Mouse (Mus musculus): ENCODE results near the gene Mobp.
A peak's percentile ranks its signal among the peaks of the same experiment; 100 is the strongest.

Gene Mobp

GRCm38 (mm10) chr9:120134529-120135160, 14.9 kb upstream of the Mobp start:
- no peak for DNase-seq (ENCODE audit: low spot score)

GRCm38 (mm10) chr9:120135454-120135853, 14.1 kb upstream of the Mobp start:
- DNase-seq (ENCODE audit: low spot score) = no peak

DNA sequence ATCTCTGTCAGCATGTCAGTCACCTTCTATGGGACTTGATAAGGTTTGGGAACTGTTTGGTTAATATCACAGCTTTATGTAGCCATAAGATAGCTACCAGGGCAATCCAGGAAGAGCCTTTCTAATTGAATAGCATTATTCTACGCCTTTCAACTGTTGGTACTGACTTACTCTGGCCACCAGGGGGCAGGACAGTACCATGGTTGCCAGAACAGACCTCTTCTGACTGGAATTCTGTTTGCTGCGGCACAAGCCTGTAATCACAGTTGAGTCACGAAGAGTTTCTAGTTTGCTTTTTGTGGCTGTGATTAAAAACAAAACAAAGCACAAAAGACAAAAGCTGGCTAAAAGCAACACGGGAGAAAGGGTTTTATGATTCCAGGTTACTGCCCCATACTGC, 8.9 kb upstream of the Mobp start:
- peak; percentile 44 for DNase-seq (ENCODE audit: low spot score)

- DNase-seq (ENCODE audit: low spot score) = no peak
Observed at GRCm38 (mm10) chr9:120144474-120144873, 5.0 kb upstream of the Mobp start.

GRCm38 (mm10) chr9:120151152-120151551, 1.6 kb downstream of the Mobp start:
- no peak for DNase-seq (ENCODE audit: low spot score)

GRCm38 (mm10) chr9:120151906-120152399, 2.4 kb downstream of the Mobp start:
- no peak for DNase-seq (ENCODE audit: low spot score)

DNA sequence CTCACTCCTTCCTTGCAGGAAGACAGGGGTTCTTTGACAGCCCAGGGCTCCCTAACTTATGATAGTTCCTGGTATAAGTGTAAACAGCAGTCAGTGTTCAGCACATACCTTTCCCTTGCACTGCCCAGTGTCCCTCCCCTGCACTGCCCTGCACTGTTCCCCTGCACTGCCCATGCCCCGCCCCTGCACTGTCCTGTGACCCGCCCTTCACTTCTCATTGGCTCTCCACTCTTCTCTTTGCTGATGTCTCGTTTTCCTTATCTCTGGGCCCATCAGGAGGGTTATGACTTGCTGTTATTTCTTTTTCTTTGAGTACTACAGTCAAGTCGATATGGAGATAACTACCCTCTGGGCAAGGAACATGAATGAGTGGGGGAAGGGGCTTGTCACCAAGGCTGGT, 8.5 kb downstream of the Mobp start:
- DNase-seq (ENCODE audit: low spot score) = no peak

GRCm38 (mm10) chr9:120163862-120164261, 14.4 kb downstream of the Mobp start:
- no peak for DNase-seq (ENCODE audit: low spot score)

- DNase-seq (ENCODE audit: low spot score) = no peak
Observed at GRCm38 (mm10) chr9:120167826-120168225, 18.3 kb downstream of the Mobp start.

GRCm38 (mm10) chr9:120171295-120171694, 21.8 kb downstream of the Mobp start:
- peak; percentile 22 for DNase-seq (ENCODE audit: low spot score)

DNA sequence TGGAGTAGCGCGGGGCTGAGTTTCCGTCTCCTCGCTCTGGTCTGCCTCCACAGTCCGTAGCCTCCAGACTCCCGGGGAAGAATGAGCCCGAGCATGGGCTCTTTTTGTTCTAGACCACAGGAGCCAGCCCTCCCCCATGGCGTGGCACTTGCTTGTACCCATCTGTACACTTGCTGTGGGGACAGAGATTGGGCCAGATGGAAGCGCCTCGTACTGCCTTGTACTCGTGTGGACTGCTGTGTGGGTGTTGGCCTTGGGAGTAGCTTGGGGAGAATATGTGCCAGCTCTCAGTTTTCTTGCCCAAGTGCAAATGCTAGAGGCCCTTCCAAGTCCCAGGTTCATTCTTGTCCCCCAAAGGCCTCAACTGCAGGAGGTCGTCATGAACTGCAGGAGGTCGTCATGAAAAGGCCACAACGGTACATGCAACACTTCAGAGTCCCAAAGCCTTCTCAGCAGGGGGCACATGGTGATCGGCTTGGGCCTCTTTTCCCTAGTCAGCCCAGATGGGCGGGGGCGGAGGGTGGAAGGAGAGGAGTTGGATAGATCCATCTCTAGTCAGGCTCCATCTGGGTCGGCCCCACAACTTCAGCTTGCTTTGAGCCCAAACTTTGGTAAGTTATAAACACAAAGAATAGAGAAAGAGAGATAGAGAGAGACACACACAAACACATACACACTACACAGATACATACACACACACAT, 25.1 kb downstream of the Mobp start:
- no peak for DNase-seq (ENCODE audit: low spot score)

- no peak for DNase-seq (ENCODE audit: low spot score)
Observed at GRCm38 (mm10) chr9:120178813-120179212, 29.3 kb downstream of the Mobp start.

- DNase-seq (ENCODE audit: low spot score) = no peak
Observed at GRCm38 (mm10) chr9:120184499-120184898, 35.0 kb downstream of the Mobp start.

DNA sequence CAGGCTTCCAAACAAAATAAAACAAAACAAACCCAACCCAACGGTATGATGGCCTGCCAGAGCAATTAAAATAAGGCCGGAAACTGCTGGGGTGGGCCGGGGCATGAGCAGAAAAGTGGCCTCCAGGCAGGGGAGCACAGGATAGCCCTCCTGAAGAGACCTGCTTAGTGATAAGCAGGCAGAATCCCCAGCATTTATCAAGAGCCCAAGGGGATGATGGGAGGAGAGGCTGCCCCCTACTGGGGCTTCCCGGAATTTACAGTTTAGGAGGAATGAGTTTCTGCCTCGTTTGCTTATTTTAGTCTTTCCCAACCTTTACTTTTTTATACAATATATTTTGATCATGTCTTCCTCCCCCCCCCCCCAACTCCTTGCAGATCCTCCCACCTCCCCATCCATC, 37.3 kb downstream of the Mobp start:
- DNase-seq (ENCODE audit: low spot score) = no peak

- no peak for DNase-seq (ENCODE audit: low spot score)
Observed at GRCm38 (mm10) chr9:120190891-120191290, 41.4 kb downstream of the Mobp start.

DNA sequence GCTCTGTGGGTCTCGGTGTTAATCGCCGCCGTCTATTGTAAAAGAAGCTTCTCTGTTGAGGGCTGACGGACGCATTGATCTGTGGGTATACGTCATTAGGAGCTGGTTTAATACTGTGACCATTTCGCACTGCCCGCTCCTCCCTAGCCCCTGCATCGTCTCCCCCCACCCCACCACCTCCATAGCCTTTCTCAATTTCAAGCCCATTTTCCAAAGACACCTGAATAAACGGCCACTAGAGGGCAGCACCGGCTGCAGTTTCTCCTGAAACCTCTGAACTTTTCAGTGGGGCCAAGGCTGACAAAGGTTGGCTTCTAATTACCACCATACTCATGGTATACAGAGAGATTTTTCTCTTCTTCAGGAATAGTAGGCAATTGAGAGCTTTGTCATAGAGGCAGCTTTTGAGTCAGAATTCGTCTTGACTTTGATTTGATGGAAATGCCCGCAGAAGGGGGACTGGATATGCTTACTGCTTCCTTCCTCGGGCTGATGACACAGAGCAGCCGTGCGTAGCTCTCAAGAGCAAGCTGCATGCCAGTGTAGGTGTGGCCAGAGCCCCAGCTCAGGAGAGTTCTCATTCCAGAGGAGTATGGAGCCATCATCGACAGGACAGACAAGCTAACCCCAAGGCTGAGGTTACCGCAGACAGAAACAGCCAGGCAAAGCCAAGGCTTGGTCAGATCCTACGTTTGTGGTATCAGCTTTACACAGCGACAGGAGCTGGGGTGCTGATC, 42.0 kb downstream of the Mobp start:
- peak; percentile 78 for DNase-seq (ENCODE audit: low spot score)

DNA sequence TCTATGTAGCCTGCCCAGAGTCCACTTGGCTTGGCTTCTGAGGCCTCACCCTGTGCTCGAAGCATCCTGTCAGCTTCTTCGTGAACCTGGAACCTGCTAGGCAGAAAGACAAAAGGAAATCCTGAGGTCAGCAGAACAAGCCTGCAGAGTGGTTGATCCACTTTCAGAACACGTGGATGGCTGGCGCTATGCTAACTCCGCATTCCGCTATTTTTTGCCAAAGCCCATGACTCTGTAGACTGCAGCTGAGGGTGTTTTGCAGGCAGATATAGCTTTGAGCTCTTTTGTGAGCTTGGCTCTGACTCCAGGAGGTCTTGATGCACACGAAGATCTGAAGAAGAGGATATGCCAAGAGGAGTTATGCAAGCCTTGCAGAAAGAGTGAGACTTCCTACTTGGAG, 43.2 kb downstream of the Mobp start:
- DNase-seq (ENCODE audit: low spot score) = no peak

DNA sequence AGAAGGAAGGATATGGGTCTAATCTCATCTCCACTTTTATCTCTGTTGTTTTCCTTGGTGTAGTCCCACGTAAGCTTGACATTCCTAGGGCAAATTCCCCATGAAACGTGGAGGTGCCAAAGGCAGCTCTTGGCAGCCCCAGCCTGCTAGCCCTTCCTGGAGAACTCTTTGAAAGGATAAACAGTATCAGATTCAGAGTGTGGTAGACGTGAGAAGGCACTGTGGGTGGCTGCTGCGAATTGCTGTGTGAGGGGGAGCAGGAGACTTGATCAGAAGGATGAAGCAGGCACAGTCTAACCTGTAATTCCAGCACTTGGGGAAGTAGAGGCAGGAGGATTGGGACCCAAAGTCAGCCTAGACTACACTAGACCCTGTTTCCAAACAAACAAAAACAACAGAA, 51.4 kb downstream of the Mobp start:
- no peak for DNase-seq (ENCODE audit: low spot score)

DNA sequence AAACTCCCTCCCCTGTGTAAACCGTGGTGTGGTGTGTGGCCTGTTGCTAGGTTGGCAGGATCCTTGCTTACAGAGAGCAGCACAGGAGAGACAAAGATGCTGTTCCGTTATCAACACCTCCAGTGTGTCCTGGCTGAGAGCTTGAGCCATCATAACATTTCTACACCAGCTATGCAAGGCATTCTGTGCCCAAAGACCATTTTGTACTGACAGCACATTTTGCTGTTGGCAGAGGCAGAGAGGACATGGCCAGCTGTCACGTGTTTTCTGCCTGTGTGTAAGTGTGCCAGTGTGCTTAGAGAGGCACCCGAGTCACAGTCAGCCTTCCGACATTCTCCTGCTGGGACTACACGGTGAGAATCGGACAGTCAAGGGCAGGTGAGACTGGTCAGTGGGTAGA, 52.2 kb downstream of the Mobp start:
- DNase-seq (ENCODE audit: low spot score) = no peak

DNA sequence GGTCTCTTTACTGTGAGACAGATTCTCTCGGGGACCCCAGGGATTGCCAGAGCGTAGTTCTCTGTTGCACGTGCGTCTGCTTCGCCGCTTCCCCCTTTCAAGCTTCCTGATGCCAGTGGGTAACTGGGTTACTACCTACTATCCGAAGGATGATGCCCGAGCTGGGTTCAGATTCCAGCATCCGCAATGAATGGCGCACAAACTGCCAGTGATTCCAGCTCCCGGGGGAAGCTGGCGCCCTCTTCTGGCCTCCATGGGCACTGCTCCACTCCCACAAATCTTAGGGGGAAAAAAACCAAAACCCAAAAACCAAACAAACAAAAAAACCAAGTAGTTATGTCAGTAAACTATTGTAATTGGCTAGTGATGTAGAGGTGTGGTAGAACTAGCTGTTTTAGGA, 53.2 kb downstream of the Mobp start:
- no peak for DNase-seq (ENCODE audit: low spot score)

- DNase-seq (ENCODE audit: low spot score) = no peak
Observed at GRCm38 (mm10) chr9:120203936-120204335, 54.4 kb downstream of the Mobp start.

DNA sequence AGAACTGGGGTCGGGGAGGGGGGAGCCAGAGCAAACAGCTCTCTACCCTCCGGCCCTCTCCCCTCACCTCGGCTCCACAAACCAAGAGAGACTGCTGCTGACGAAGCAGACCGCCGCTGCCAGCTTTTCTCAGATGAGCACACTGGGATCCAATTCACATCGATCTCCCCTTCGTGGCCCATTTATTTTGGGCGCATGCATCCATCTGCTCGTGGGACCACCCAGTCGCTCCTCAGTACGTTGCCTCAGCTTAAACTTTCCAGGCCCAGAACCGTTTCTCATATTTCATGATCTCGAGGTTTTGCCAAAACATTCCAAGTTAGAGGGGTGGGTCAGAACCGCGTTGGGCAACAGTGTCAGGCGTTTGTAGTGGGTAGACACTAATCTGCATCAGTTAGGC, 57.4 kb downstream of the Mobp start:
- no peak for DNase-seq (ENCODE audit: low spot score)

- no peak for DNase-seq (ENCODE audit: low spot score)
Observed at GRCm38 (mm10) chr9:120210068-120210467, 60.6 kb downstream of the Mobp start.
